Comparison of ENCODE assay signal across 8 mouse cellular contexts in the genomic region with DNA sequence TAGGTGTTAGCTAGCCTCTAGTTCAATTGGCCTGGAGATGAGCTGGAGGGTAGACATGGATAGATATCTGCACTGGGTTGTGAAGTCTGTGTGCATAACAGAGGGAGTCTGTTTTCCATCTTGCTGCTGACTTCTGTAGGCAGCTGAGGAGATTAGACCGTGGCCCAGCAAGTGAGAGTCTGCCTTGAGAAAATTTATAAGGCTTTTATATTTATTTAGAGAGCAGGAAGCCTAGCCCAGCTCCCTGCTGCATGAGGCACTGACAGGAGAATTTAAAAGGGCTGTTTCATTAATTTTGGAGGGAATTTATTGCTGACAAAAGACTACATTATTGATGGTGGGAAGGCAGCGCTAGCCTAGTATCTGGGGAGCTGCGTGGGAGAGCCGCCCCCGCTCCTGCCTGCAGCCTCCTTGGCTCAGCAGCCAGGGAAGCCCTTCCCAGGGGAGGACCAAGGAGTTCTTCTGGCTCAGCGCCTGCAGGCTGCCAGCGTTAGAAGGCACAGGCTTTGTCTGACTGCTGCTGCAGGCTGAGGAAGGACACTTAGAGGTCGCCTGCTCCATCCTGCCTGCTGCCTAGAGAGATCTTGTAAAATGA.
DNase-seq lines count a peak whose midpoint lies in the region; ATAC-seq and TF ChIP-seq lines count a peak whose summit lies in the region.

No protein-coding gene starts in this region.

- no peak overlapping the region for H3K4me3 ChIP-seq in embryonic facial prominence, embryonic 10.5 days
- H3K4me3 ChIP-seq in hindbrain, embryonic 11.5 days (ENCODE audit: low read depth, low read length): no peak overlapping the region
- no peak overlapping the region for H3K4me3 ChIP-seq in olfactory bulb, adult 2 months (ENCODE audit: insufficient read depth, low read depth, low read length)

- peak; percentile 70 for ATAC-seq in hindbrain, embryonic 11.5 days (ENCODE audit: low FRiP score)

- H3K36me3 ChIP-seq in embryonic facial prominence, embryonic 10.5 days (replicated peaks): no peaks in the 10 kb centered on the region
- H3K36me3 ChIP-seq in hindbrain, embryonic 11.5 days (ENCODE audit: control insufficient read depth, insufficient read depth, low read length): no peaks in the 10 kb centered on the region

- H3K9ac ChIP-seq in hindbrain, embryonic 11.5 days (ENCODE audit: low read depth, low read length): no peak overlapping the region

- H3K9me3 ChIP-seq in embryonic facial prominence, embryonic 10.5 days: no peaks in the 10 kb centered on the region
- H3K9me3 ChIP-seq in hindbrain, embryonic 11.5 days (ENCODE audit: control insufficient read depth, low read length): no peaks in the 10 kb centered on the region

- 44% methylated on average over 8 of the region's 8 CpGs for WGBS in embryonic facial prominence, embryonic 10.5 days
- WGBS in hindbrain, embryonic 11.5 days: 31% methylated on average over 8 of the region's 8 CpGs
- WGBS in olfactory bulb, adult 2 months: 5% methylated on average over 8 of the region's 8 CpGs

- peak; percentile 1 for DNase-seq in lung, postnatal 10 days
- DNase-seq in lung, postnatal 25 days (ENCODE audit: low spot score): no peak
- peak; percentile 15 for DNase-seq in embryonic facial prominence, embryonic 10.5 days (ENCODE audit: low spot score)
- peak; percentile 24 for DNase-seq in hindbrain, embryonic 11.5 days (ENCODE audit: low spot score)
- DNase-seq in left cerebral cortex, postnatal 10 days (ENCODE audit: extremely low spot score in 1 of 2, low spot score in 2 of 2): peak; percentile 76 to 77
- peak; percentile 50 to 60 for DNase-seq in urinary bladder, postnatal 4 days (ENCODE audit: low spot score in 2 of 2)
- DNase-seq in B cell, adult 2 months: no peak

- H3K27me3 ChIP-seq in embryonic facial prominence, embryonic 10.5 days (replicated peaks; ENCODE audit: low read depth, poor library complexity, severe bottlenecking): no peaks in the 10 kb centered on the region
- H3K27me3 ChIP-seq in hindbrain, embryonic 11.5 days (ENCODE audit: control insufficient read depth, insufficient read depth, low read length): no peaks in the 10 kb centered on the region

- 0 out of 2 replicates have a peak, but pooled peaks cover 3% of the 10 kb centered on the region for H3K4me1 ChIP-seq in embryonic facial prominence, embryonic 10.5 days
- no peaks in the 10 kb centered on the region for H3K4me1 ChIP-seq in hindbrain, embryonic 11.5 days (replicated peaks; ENCODE audit: control insufficient read depth, insufficient read depth, low read length)
- H3K4me1 ChIP-seq in olfactory bulb, adult 2 months (ENCODE audit: control insufficient read depth, insufficient read depth, low read length): peaks cover 4% of the 10 kb centered on the region

- no peak for TF ChIP-seq CTCF in olfactory bulb, adult 2 months (IDR thresholded peaks at IDR 0.05; ENCODE audit: insufficient read depth, low read depth, low read length)

- TF ChIP-seq POLR2A in olfactory bulb, adult 2 months (IDR thresholded peaks at IDR 0.05; ENCODE audit: insufficient read depth, low read depth, low read length): no peak

- no peak overlapping the region for H3K27ac ChIP-seq in embryonic facial prominence, embryonic 10.5 days (replicated peaks)
- 0 out of 2 replicates have a peak overlapping the region, but pooled peaks have one; percentile 17 for H3K27ac ChIP-seq in hindbrain, embryonic 11.5 days (ENCODE audit: low read depth, low read length)
- peak overlapping the region; percentile 95 for H3K27ac ChIP-seq in olfactory bulb, adult 2 months (ENCODE audit: insufficient read depth, low read depth, low read length)

- intact Hi-C loops in left cerebral cortex, postnatal 10 days (cut with DNase I): no loop called here

- no peak overlapping the region; the same call in 1 of the 2 replicates for H3K4me2 ChIP-seq in hindbrain, embryonic 11.5 days (replicated peaks; ENCODE audit: low read depth, low read length)

Comparison
In these comparisons a context has a peak if more than half of its experiments do, and no peak if none do; other contexts are left out.
1. DNase-seq: peak in lung, postnatal 10 days (single experiment), embryonic facial prominence, embryonic 10.5 days (single experiment), hindbrain, embryonic 11.5 days (single experiment), left cerebral cortex, postnatal 10 days (2 of 2) and urinary bladder, postnatal 4 days (2 of 2); none in lung, postnatal 25 days (single experiment) and B cell, adult 2 months (0 of 2).